Mouse (Mus musculus): Measurements from ENCODE around the gene Gm20532. TPM values are rescaled to one million over a fixed set of nuclear protein-coding genes. Genes with fewer than 3 reads are reported as not detected.
A peak's percentile ranks its signal among the peaks of the same experiment; 100 is the strongest.

The Gm20532 gene
- polyA plus RNA-seq, 1 experiment from 2014 or later = not detected

GRCm38 (mm10) chr2:26576462-26576861, 10.0 kb upstream of the Gm20532 start:
- no peaks in the 10 kb centered on the region for H3K9me3 ChIP-seq (ENCODE audit: control insufficient read depth, low read length)
- no peak overlapping the region for H3K27ac ChIP-seq (ENCODE audit: low read depth, low read length)
- H3K9ac ChIP-seq (ENCODE audit: low read depth, low read length) = no peak overlapping the region
- 52% methylated on average over 4 of the region's 4 CpGs for WGBS
- no peak overlapping the region for H3K4me3 ChIP-seq (ENCODE audit: low read length)
- no peak for ATAC-seq
- H3K27me3 ChIP-seq (replicated peaks; ENCODE audit: control insufficient read depth, insufficient read depth, low read length) = no peaks in the 10 kb centered on the region
- H3K4me2 ChIP-seq (ENCODE audit: low read length) = no peak overlapping the region
- peaks cover 9% of the 10 kb centered on the region; the same call in 1 of the 2 replicates for H3K4me1 ChIP-seq (ENCODE audit: control insufficient read depth, insufficient read depth, low read depth, low read length)
- no peaks in the 10 kb centered on the region for H3K36me3 ChIP-seq (ENCODE audit: control insufficient read depth, insufficient read depth, low read length)

DNA sequence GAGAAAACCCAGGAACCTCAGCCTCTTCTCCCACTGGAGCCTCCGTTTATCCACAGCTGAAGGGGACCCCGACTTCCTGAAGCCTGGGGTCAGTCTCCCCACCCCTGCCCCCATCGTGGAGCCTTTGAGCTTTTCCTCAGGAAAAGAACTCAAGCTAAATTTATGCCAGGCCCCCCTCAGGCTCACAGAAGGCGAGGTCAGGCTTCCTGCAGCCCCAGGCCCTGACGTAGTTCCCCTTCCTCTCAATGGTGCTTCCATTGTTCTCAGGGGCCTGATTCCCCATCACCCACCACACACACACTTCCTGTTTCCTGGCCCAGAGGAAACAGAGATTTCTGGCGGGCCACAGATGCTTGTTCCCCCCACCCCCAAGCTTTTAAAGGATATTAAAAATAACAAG, 8.1 kb upstream of the Gm20532 start:
- no peak overlapping the region for H3K4me2 ChIP-seq (ENCODE audit: low read length)
- 43% methylated on average over 6 of the region's 6 CpGs for WGBS

GRCm38 (mm10) chr2:26579714-26580113, 6.7 kb upstream of the Gm20532 start, which contains the start of gene Egfl7:
Gene Egfl7 (plus strand): TSS chr2:26580014.
- Histone ChIP-seq H3K4me3 (ENCODE audit: low read length) (no peak within 1 kb of the TSS), H3K4me1 (ENCODE audit: control insufficient read depth, insufficient read depth, low read depth, low read length) (no peaks in the 10 kb centered on the region), H3K9me3 (ENCODE audit: control insufficient read depth, low read length) (no peaks in the 10 kb centered on the region), H3K27ac (ENCODE audit: low read depth, low read length) (peak within 1 kb of the TSS; percentile 45), H3K36me3 (ENCODE audit: control insufficient read depth, insufficient read depth, low read length) (no peaks in the 10 kb centered on the region), H3K4me2 (ENCODE audit: low read length) (no peak within 1 kb of the TSS), H3K9ac (ENCODE audit: low read depth, low read length) (no peak within 1 kb of the TSS), H3K27me3 (replicated peaks; ENCODE audit: control insufficient read depth, insufficient read depth, low read length) (no peaks in the 10 kb centered on the region)
- no peak for ATAC-seq
- 100% methylated on average over 1 of the region's 1 CpGs for WGBS

More for the DNA sequence above, 8.1 kb upstream of the Gm20532 start:
- Histone ChIP-seq H3K27me3 (replicated peaks; ENCODE audit: control insufficient read depth, insufficient read depth, low read length) (no peaks in the 10 kb centered on the region), H3K4me3 (ENCODE audit: low read length) (no peak overlapping the region), H3K9ac (ENCODE audit: low read depth, low read length) (no peak overlapping the region), H3K27ac (ENCODE audit: low read depth, low read length) (no peak overlapping the region), H3K36me3 (ENCODE audit: control insufficient read depth, insufficient read depth, low read length) (no peaks in the 10 kb centered on the region), H3K9me3 (ENCODE audit: control insufficient read depth, low read length) (no peaks in the 10 kb centered on the region), H3K4me1 (ENCODE audit: control insufficient read depth, insufficient read depth, low read depth, low read length) (peaks cover 5% of the 10 kb centered on the region; the same call in 1 of the 2 replicates)
- ATAC-seq = no peak

- no peak for ATAC-seq
- Histone ChIP-seq H3K9me3 (ENCODE audit: control insufficient read depth, low read length) (no peaks in the 10 kb centered on the region), H3K27ac (ENCODE audit: low read depth, low read length) (no peak overlapping the region), H3K27me3 (replicated peaks; ENCODE audit: control insufficient read depth, insufficient read depth, low read length) (no peaks in the 10 kb centered on the region), H3K36me3 (ENCODE audit: control insufficient read depth, insufficient read depth, low read length) (no peaks in the 10 kb centered on the region), H3K9ac (ENCODE audit: low read depth, low read length) (no peak overlapping the region), H3K4me2 (ENCODE audit: low read length) (no peak overlapping the region), H3K4me1 (ENCODE audit: control insufficient read depth, insufficient read depth, low read depth, low read length) (no peaks in the 10 kb centered on the region), H3K4me3 (ENCODE audit: low read length) (no peak overlapping the region)
- 93% methylated on average over 5 of the region's 5 CpGs for WGBS
These were observed 5.7 kb upstream of the Gm20532 start for GRCm38 (mm10) chr2:26580751-26581150.

DNA sequence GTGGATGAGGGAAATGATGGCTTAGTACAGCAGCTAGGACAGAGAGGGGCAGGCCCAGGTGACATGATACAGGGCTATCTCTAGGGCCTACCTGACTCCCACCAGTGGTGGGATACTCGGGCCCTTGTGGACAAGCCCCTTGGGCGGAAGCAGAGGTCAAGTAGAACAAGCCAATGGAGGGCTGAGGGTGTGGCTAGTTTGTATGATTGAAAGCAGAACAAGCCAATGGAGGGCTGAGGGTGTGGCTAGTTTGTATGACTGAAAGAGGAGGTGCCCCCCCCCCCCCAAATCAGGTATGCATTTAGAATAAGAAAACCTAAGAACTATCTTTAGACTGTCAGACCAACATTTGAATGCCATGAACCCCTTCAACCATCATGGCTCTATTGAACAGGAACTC, 4.2 kb upstream of the Gm20532 start:
- Histone ChIP-seq H3K4me1 (ENCODE audit: control insufficient read depth, insufficient read depth, low read depth, low read length) (peaks cover 6% of the 10 kb centered on the region; the same call in 1 of the 2 replicates), H3K27me3 (replicated peaks; ENCODE audit: control insufficient read depth, insufficient read depth, low read length) (no peaks in the 10 kb centered on the region), H3K4me3 (ENCODE audit: low read length) (no peak overlapping the region), H3K4me2 (ENCODE audit: low read length) (no peak overlapping the region), H3K9me3 (ENCODE audit: control insufficient read depth, low read length) (no peaks in the 10 kb centered on the region), H3K27ac (ENCODE audit: low read depth, low read length) (no peak overlapping the region), H3K9ac (ENCODE audit: low read depth, low read length) (no peak overlapping the region), H3K36me3 (ENCODE audit: control insufficient read depth, insufficient read depth, low read length) (no peaks in the 10 kb centered on the region)
- 64% methylated on average over 2 of the region's 2 CpGs for WGBS
- ATAC-seq = no peak

DNA sequence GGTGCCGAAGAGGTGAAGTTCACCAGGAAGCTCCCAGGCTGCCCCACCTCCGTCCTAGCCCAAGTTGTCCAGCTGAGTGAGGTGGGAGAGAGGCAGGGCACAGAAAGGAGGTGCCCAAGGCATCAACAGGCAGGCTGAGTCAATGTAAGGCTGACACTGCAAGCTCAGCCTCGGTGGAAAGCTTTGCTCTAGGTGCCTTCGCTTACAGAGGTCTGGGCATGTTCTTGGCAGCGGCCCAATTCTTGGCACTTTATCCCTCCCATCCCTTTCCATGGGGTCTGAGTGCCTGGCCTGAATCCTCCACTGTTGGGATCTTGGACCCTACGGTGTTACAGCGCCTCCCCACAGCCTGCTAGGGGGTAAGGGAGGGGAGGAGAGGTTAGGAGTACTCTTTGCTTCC, 3.7 kb upstream of the Gm20532 start:
- ATAC-seq = no peak
- H3K4me2 ChIP-seq (ENCODE audit: low read length) = no peak overlapping the region

GRCm38 (mm10) chr2:26583640-26584039, 2.8 kb upstream of the Gm20532 start:
- Histone ChIP-seq H3K9ac (ENCODE audit: low read depth, low read length) (no peak overlapping the region), H3K27ac (ENCODE audit: low read depth, low read length) (no peak overlapping the region), H3K36me3 (ENCODE audit: control insufficient read depth, insufficient read depth, low read length) (no peaks in the 10 kb centered on the region), H3K4me2 (ENCODE audit: low read length) (no peak overlapping the region), H3K4me3 (ENCODE audit: low read length) (peak overlapping the region; percentile 6; the same call in 1 of the 2 replicates), H3K27me3 (replicated peaks; ENCODE audit: control insufficient read depth, insufficient read depth, low read length) (no peaks in the 10 kb centered on the region), H3K9me3 (ENCODE audit: control insufficient read depth, low read length) (no peaks in the 10 kb centered on the region), H3K4me1 (ENCODE audit: control insufficient read depth, insufficient read depth, low read depth, low read length) (peaks cover 6% of the 10 kb centered on the region; the same call in 1 of the 2 replicates)
- 69% methylated on average over 11 of the region's 11 CpGs for WGBS
- no peak for ATAC-seq

More for the DNA sequence above, 3.7 kb upstream of the Gm20532 start:
- 64% methylated on average over 7 of the region's 7 CpGs for WGBS
- H3K36me3 ChIP-seq (ENCODE audit: control insufficient read depth, insufficient read depth, low read length) = no peaks in the 10 kb centered on the region
- H3K27ac ChIP-seq (ENCODE audit: low read depth, low read length) = no peak overlapping the region
- H3K9ac ChIP-seq (ENCODE audit: low read depth, low read length) = no peak overlapping the region
- H3K4me1 ChIP-seq (ENCODE audit: control insufficient read depth, insufficient read depth, low read depth, low read length) = peaks cover 6% of the 10 kb centered on the region; the same call in 1 of the 2 replicates
- no peaks in the 10 kb centered on the region for H3K27me3 ChIP-seq (replicated peaks; ENCODE audit: control insufficient read depth, insufficient read depth, low read length)
- H3K9me3 ChIP-seq (ENCODE audit: control insufficient read depth, low read length) = no peaks in the 10 kb centered on the region
- no peak overlapping the region for H3K4me3 ChIP-seq (ENCODE audit: low read length)

- Histone ChIP-seq H3K27ac (ENCODE audit: low read depth, low read length) (peak overlapping the region; percentile 37; the same call in 1 of the 2 replicates), H3K4me2 (ENCODE audit: low read length) (no peak overlapping the region), H3K36me3 (ENCODE audit: control insufficient read depth, insufficient read depth, low read length) (no peaks in the 10 kb centered on the region), H3K27me3 (replicated peaks; ENCODE audit: control insufficient read depth, insufficient read depth, low read length) (no peaks in the 10 kb centered on the region), H3K9ac (ENCODE audit: low read depth, low read length) (no peak overlapping the region), H3K4me3 (ENCODE audit: low read length) (peak overlapping the region; percentile 23), H3K4me1 (ENCODE audit: control insufficient read depth, insufficient read depth, low read depth, low read length) (peaks cover 6% of the 10 kb centered on the region; the same call in 1 of the 2 replicates), H3K9me3 (ENCODE audit: control insufficient read depth, low read length) (no peaks in the 10 kb centered on the region)
- WGBS = 66% methylated on average over 6 of the region's 6 CpGs
- ATAC-seq = no peak
These were observed 726 bp upstream of the Gm20532 start for GRCm38 (mm10) chr2:26585713-26586112.

GRCm38 (mm10) chr2:26587044-26587405, 586 bp downstream of the Gm20532 start:
- H3K9me3 ChIP-seq (ENCODE audit: control insufficient read depth, low read length) = no peaks in the 10 kb centered on the region
- peak overlapping the region; percentile 63 for H3K4me3 ChIP-seq (ENCODE audit: low read length)
- H3K27ac ChIP-seq (ENCODE audit: low read depth, low read length) = no peak overlapping the region
- H3K36me3 ChIP-seq (ENCODE audit: control insufficient read depth, insufficient read depth, low read length) = no peaks in the 10 kb centered on the region
- peak overlapping the region; percentile 88 for H3K4me2 ChIP-seq (ENCODE audit: low read length)
- 7% methylated on average over 11 of the region's 11 CpGs for WGBS
- peak overlapping the region; percentile 82 for H3K9ac ChIP-seq (ENCODE audit: low read depth, low read length)
- no peaks in the 10 kb centered on the region for H3K27me3 ChIP-seq (replicated peaks; ENCODE audit: control insufficient read depth, insufficient read depth, low read length)
- peak; percentile 51; the same call in 1 of the 2 replicates for ATAC-seq
- H3K4me1 ChIP-seq (ENCODE audit: control insufficient read depth, insufficient read depth, low read depth, low read length) = peaks cover 8% of the 10 kb centered on the region; the same call in 1 of the 2 replicates

Measured in hindbrain, embryonic 16.5 days (tissue).